Mouse (Mus musculus): ENCODE results near the gene Fgfr2.

DNA sequence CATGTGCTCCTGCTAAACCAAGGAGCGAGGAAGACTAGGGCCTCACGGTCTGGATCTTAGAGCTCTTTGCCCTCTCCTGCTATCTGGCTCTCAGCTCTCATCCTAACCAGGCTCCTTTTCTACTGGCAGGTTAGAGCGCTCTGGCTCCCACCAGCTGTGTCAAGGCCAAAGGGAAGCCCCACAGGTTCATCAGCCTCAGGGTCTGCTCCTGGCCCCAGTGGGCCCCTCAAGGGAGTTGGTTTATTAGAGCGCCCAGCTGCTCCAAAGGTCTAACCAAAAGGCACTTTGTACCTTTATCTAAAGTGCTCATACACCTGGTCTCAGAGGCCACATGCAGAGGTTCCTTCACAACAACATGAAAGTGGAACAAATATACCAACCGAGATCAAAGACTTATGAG lies 366.8 kb downstream of the Fgfr2 start:
- TF ChIP-seq POLR2A (IDR thresholded peaks at IDR 0.05; ENCODE audit: insufficient read length, low read depth) (no peak), TCF12 (IDR thresholded peaks at IDR 0.05; ENCODE audit: insufficient read depth, poor library complexity, severe bottlenecking) (no peak), USF1 (IDR thresholded peaks at IDR 0.05; ENCODE audit: low read depth) (no peak), TCF3 (IDR thresholded peaks at IDR 0.05; ENCODE audit: insufficient read length, low read depth) (no peak), MYOD1 (IDR thresholded peaks at IDR 0.05; ENCODE audit: control insufficient read depth in 1 of 3, insufficient read length in 2 of 3, low read depth in 2 of 3) (no peak), CEBPB (IDR thresholded peaks at IDR 0.05; ENCODE audit: insufficient read depth, poor library complexity, severe bottlenecking) (no peak), MAX (IDR thresholded peaks at IDR 0.05; ENCODE audit: low read depth) (no peak), E2F4 (IDR thresholded peaks at IDR 0.05; ENCODE audit: insufficient read depth) (no peak), MYOG (IDR thresholded peaks at IDR 0.05; ENCODE audit: control insufficient read depth in 1 of 3, insufficient read depth in 1 of 3, insufficient read length in 2 of 3, low read depth in 2 of 3) (no peak), POLR2AphosphoS2 (IDR thresholded peaks at IDR 0.05; ENCODE audit: insufficient read length, low read depth) (no peak), REST (IDR thresholded peaks at IDR 0.05; ENCODE audit: insufficient read depth, insufficient read length) (no peak), SRF (IDR thresholded peaks at IDR 0.05; ENCODE audit: control insufficient read depth, insufficient read length, low read depth) (no peak)
